Mouse (Mus musculus): ENCODE results near the gene Cxcl9. TPM values are rescaled to one million over a fixed set of nuclear protein-coding genes. Genes with fewer than 3 reads are reported as not detected.

Gene Cxcl9
- total and polyA plus RNA-seq, 3 experiments = not detected

DNA sequence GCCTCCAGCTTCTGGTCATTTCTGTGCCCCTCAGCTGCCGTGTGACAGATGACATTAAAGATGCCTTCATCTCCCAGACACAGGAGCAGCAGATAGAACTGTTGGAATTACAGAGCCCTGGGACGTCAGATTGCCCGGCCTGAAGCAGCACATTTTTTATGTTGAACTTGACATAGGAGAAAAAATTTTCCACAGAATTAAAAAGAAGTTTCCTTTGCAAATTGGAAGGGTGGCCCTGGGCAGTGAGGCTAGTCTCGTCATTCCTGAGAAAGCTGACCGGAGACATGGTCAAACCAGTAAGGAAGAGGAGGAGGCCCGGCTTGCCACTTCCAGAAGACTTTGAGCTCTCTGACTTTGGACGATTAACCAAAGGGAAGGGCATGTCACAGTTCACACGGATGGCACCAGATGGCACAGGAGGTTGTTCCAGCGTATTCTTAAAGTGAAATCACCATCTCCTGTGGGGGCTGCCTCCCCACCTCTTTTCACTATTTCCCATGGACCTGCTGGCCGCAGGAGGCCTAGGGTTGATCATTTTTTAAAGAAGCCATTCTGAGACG lies 37.3 kb upstream of the Cxcl9 start:
- Histone ChIP-seq H3K36me3 (ENCODE audit: control insufficient read depth in 1 of 2, insufficient read depth in 2 of 2, low read length in 2 of 2) (no peaks in the 10 kb centered on the region), H3K4me1 (ENCODE audit: control insufficient read depth in 1 of 2, insufficient read depth in 2 of 2, low read length in 2 of 2) (no peaks in the 10 kb centered on the region), H3K27ac (ENCODE audit: control insufficient read depth, low read depth, low read length) (no peak overlapping the region), H3K4me3 (ENCODE audit: control insufficient read depth in 1 of 2, insufficient read depth in 1 of 2, low read depth in 2 of 2, low read length in 2 of 2) (no peak overlapping the region), H3K27me3 (ENCODE audit: control insufficient read depth in 1 of 2, insufficient read depth in 2 of 2, low read length in 2 of 2) (peaks cover 17 to 26% of the 10 kb centered on the region in 2 experiments), H3K79me2 (ENCODE audit: control insufficient read depth, insufficient read depth, low read length, poor library complexity) (no peaks in the 10 kb centered on the region), H3K9ac (ENCODE audit: control insufficient read depth, low read depth, low read length, poor library complexity, severe bottlenecking) (no peak overlapping the region), H3K9me3 (replicated peaks; ENCODE audit: insufficient read depth, low read length) (no peaks in the 10 kb centered on the region)
- DNase-seq (ENCODE audit: low read depth, low spot score) = no peak
- TF ChIP-seq GABPA (IDR thresholded peaks at IDR 0.05; ENCODE audit: low read depth, low read length) (no peak), TBP (IDR thresholded peaks at IDR 0.05; ENCODE audit: low read depth, low read length) (no peak), TAL1 (IDR thresholded peaks at IDR 0.05; ENCODE audit: low read length) (no peak), GATA1 (IDR thresholded peaks at IDR 0.05; ENCODE audit: low read depth, low read length) (no peak), POLR2AphosphoS2 (IDR thresholded peaks at IDR 0.05; ENCODE audit: low read length) (no peak), USF1 (IDR thresholded peaks at IDR 0.05; ENCODE audit: low read depth, low read length) (no peak), JUND (IDR thresholded peaks at IDR 0.05; ENCODE audit: low read depth, low read length) (no peak), MAX (IDR thresholded peaks at IDR 0.05; ENCODE audit: low read length) (no peak), MYB (IDR thresholded peaks at IDR 0.05; ENCODE audit: low read depth, low read length) (no peak), CHD1 (IDR thresholded peaks at IDR 0.05; ENCODE audit: low read depth, low read length) (no peak), MYC (IDR thresholded peaks at IDR 0.05; ENCODE audit: low read depth, low read length) (no peak), KAT2A (conservative IDR thresholded peaks at IDR 0.05; ENCODE audit: low read depth, low read length) (no peak), CTCF (IDR thresholded peaks at IDR 0.05 in 2 of 3, conservative IDR thresholded peaks at IDR 0.05 in 1 of 3; ENCODE audit: control insufficient read depth in 1 of 3, insufficient read depth in 1 of 3, low read depth in 2 of 3, low read length in 3 of 3, poor library complexity in 1 of 3, severe bottlenecking in 1 of 3) (no peak), EP300 (IDR thresholded peaks at IDR 0.05; ENCODE audit: low read depth in 1 of 2, low read length in 2 of 2) (no peak), TCF12 (IDR thresholded peaks at IDR 0.05; ENCODE audit: low read depth, low read length) (no peak), ZMIZ1 (IDR thresholded peaks at IDR 0.05; ENCODE audit: low read depth, low read length) (no peak)

DNA sequence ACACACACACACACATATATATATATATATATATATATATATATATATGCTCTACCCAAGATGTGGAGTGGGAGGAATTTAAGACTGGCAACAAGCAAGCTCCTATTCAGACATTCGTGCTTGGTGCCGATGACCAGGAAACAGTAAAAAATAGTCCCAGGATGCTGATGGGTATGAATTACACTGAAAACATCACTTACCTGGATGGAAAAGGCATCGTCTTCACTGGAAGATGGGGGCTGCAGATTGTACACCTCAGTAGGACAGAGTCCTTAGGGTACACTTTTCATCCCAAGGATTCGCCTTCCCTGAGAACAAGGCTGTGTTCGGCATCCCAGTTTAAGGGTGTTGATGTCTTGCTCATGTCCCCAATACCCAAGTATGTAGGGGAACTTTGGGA lies 36.1 kb upstream of the Cxcl9 start:
- Histone ChIP-seq H3K4me1 (ENCODE audit: control insufficient read depth in 1 of 2, insufficient read depth in 2 of 2, low read length in 2 of 2) (no peaks in the 10 kb centered on the region), H3K9ac (ENCODE audit: control insufficient read depth, low read depth, low read length, poor library complexity, severe bottlenecking) (no peak overlapping the region), H3K36me3 (ENCODE audit: control insufficient read depth in 1 of 2, insufficient read depth in 2 of 2, low read length in 2 of 2) (no peaks in the 10 kb centered on the region), H3K27ac (ENCODE audit: control insufficient read depth, low read depth, low read length) (no peak overlapping the region), H3K4me3 (ENCODE audit: control insufficient read depth in 1 of 2, insufficient read depth in 1 of 2, low read depth in 2 of 2, low read length in 2 of 2) (no peak overlapping the region), H3K27me3 (ENCODE audit: control insufficient read depth in 1 of 2, insufficient read depth in 2 of 2, low read length in 2 of 2) (peaks cover 14 to 25% of the 10 kb centered on the region in 2 experiments), H3K9me3 (replicated peaks; ENCODE audit: insufficient read depth, low read length) (no peaks in the 10 kb centered on the region), H3K79me2 (ENCODE audit: control insufficient read depth, insufficient read depth, low read length, poor library complexity) (no peaks in the 10 kb centered on the region)
- DNase-seq (ENCODE audit: low read depth, low spot score) = no peak
- TF ChIP-seq NELFE (IDR thresholded peaks at IDR 0.05; ENCODE audit: low read depth, low read length) (no peak), ZNF384 (IDR thresholded peaks at IDR 0.05; ENCODE audit: low read depth, low read length) (no peak), POLR2AphosphoS5 (IDR thresholded peaks at IDR 0.05; ENCODE audit: borderline replicate concordance, low read depth, low read length) (no peak), UBTF (IDR thresholded peaks at IDR 0.05; ENCODE audit: borderline replicate concordance, insufficient read depth, low read depth, low read length) (no peak), TCF12 (IDR thresholded peaks at IDR 0.05; ENCODE audit: low read depth, low read length) (no peak), ETS1 (IDR thresholded peaks at IDR 0.05; ENCODE audit: low read depth, low read length) (no peak), MXI1 (IDR thresholded peaks at IDR 0.05; ENCODE audit: low read depth, low read length) (no peak), POLR2A (IDR thresholded peaks at IDR 0.05; ENCODE audit: control insufficient read depth in 1 of 2, insufficient read depth in 1 of 2, low read depth in 1 of 2, low read length in 2 of 2, poor library complexity in 1 of 2) (no peak), CTCF (IDR thresholded peaks at IDR 0.05 in 2 of 3, conservative IDR thresholded peaks at IDR 0.05 in 1 of 3; ENCODE audit: control insufficient read depth in 1 of 3, insufficient read depth in 1 of 3, low read depth in 2 of 3, low read length in 3 of 3, poor library complexity in 1 of 3, severe bottlenecking in 1 of 3) (no peak), GATA1 (IDR thresholded peaks at IDR 0.05; ENCODE audit: low read depth, low read length) (no peak), POLR2AphosphoS2 (IDR thresholded peaks at IDR 0.05; ENCODE audit: low read length) (no peak), USF2 (IDR thresholded peaks at IDR 0.05; ENCODE audit: borderline replicate concordance in 1 of 2, insufficient read depth in 1 of 2, low read depth in 1 of 2, low read length in 2 of 2) (no peak)

All from MEL (cell line).